Mouse (Mus musculus) liver, adult 2 months (tissue): ENCODE measurements at regions not wholly inside any gene's neighbourhood (a gene's known extent, or its start where the extent isn't known, plus 50 kb on each side); places are given as distances from the start of the nearest gene placed in this dataset.

Source experiments
- CTCF ChIP-seq: fragments of 200-500 bp; IDR thresholded peaks from 2 replicates; pipeline ENCODE4 v1.5.1; 2011; ENCODE audit warnings: low read depth, low read length, control low read depth
- POLR2A ChIP-seq: fragments of 200-500 bp; IDR thresholded peaks from 2 replicates; pipeline ENCODE4 v1.6.1; 2011; ENCODE audit warnings: low read length, control low read depth; ENCODE audit not compliant: insufficient read depth; ENCODE audit errors: extremely low read depth

- TF ChIP-seq CTCF (no peak), POLR2A (no peak)
These were observed 88.2 kb upstream of the Cerkl start for GRCm38 (mm10) chr2:79544793-79545260.
